Mouse (Mus musculus): Measurements from ENCODE around the gene H2-T24. TPM values are rescaled to one million over a fixed set of nuclear protein-coding genes. Genes with fewer than 3 reads are reported as not detected.
"Not testable (repeated sequence)": the region's sequence is repeated elsewhere in the genome, so short reads cannot be mapped to it uniquely, and the experiment has no call there.

H2-T24 gene
- polyA plus RNA-seq, 1 experiment from 2014 or later: 1.8 TPM

GRCm38 (mm10) chr17:36014977-36015376 lies 5.4 kb downstream of the H2-T24 start:
- H3K36me3 ChIP-seq (ENCODE audit: control insufficient read depth, insufficient read depth, low read length): no peaks in the 10 kb centered on the region; the same call in 1 of the 2 replicates
- WGBS: 89% methylated on average over 5 of the region's 5 CpGs
- no peak for ATAC-seq

DNA sequence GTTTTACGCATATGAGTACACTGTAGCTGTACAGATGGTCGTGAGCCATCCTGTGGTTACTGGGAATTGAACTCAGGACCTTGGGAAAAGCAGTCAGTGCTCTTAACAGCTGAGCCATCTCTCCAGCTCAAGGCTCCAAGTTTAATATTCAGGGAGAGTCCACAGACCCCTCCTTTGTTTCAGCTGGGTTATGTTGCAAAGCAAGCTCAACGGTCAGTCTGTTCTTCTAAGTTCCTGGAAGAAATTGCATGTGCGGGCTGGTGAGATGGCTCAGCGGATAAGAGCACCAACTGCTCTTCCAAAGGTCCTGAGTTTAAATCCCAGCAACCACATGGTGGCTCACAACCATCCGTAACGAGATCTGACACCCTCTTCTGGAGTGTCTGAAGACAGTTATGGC lies 16.0 kb downstream of the H2-T24 start:
- H3K36me3 ChIP-seq (ENCODE audit: control insufficient read depth, insufficient read depth, low read length); H3K27me3 ChIP-seq (replicated peaks; ENCODE audit: control insufficient read depth, insufficient read depth, low read length); H3K9me3 ChIP-seq (ENCODE audit: control insufficient read depth, low read length); H3K27ac ChIP-seq (ENCODE audit: low read length); H3K9ac ChIP-seq (ENCODE audit: low read depth, low read length); H3K4me2 ChIP-seq (ENCODE audit: low read depth, low read length); ATAC-seq; H3K4me1 ChIP-seq (ENCODE audit: control insufficient read depth, insufficient read depth, low read length); H3K4me3 ChIP-seq (ENCODE audit: low read length): not testable (repeated sequence)
- WGBS: 91% methylated on average over 7 of the region's 7 CpGs

More at GRCm38 (mm10) chr17:36014977-36015376, 5.4 kb downstream of the H2-T24 start:
- H3K9ac ChIP-seq (ENCODE audit: low read depth, low read length): no peak overlapping the region
- H3K27me3 ChIP-seq (replicated peaks; ENCODE audit: control insufficient read depth, insufficient read depth, low read length): no peaks in the 10 kb centered on the region
- H3K4me1 ChIP-seq (ENCODE audit: control insufficient read depth, insufficient read depth, low read length): no peaks in the 10 kb centered on the region; the same call in 1 of the 2 replicates
- no peak overlapping the region for H3K4me3 ChIP-seq (ENCODE audit: low read length)
- H3K9me3 ChIP-seq (ENCODE audit: control insufficient read depth, low read length): no peaks in the 10 kb centered on the region
- no peak overlapping the region for H3K4me2 ChIP-seq (ENCODE audit: low read depth, low read length)
- H3K27ac ChIP-seq (ENCODE audit: low read length): no peak overlapping the region

GRCm38 (mm10) chr17:36003331-36003730 lies 17.0 kb downstream of the H2-T24 start:
- H3K27me3 ChIP-seq (replicated peaks; ENCODE audit: control insufficient read depth, insufficient read depth, low read length): no peaks in the 10 kb centered on the region
- no peak for ATAC-seq
- H3K9me3 ChIP-seq (ENCODE audit: control insufficient read depth, low read length): peaks cover 5% of the 10 kb centered on the region; the same call in 1 of the 2 replicates
- H3K4me2 ChIP-seq (ENCODE audit: low read depth, low read length): no peak overlapping the region
- no peak overlapping the region for H3K9ac ChIP-seq (ENCODE audit: low read depth, low read length)
- WGBS: 91% methylated on average over 7 of the region's 7 CpGs
- no peak overlapping the region for H3K27ac ChIP-seq (ENCODE audit: low read length)
- peaks cover 5% of the 10 kb centered on the region; the same call in 1 of the 2 replicates for H3K36me3 ChIP-seq (ENCODE audit: control insufficient read depth, insufficient read depth, low read length)
- 0 out of 2 replicates have a peak, but pooled peaks cover 6% of the 10 kb centered on the region for H3K4me1 ChIP-seq (ENCODE audit: control insufficient read depth, insufficient read depth, low read length)
- no peak overlapping the region for H3K4me3 ChIP-seq (ENCODE audit: low read length)

- Histone ChIP-seq H3K9me3 (ENCODE audit: control insufficient read depth, low read length) (peaks cover 5% of the 10 kb centered on the region; the same call in 1 of the 2 replicates), H3K9ac (ENCODE audit: low read depth, low read length) (no peak overlapping the region), H3K4me3 (ENCODE audit: low read length) (no peak overlapping the region), H3K27ac (ENCODE audit: low read length) (no peak overlapping the region), H3K36me3 (ENCODE audit: control insufficient read depth, insufficient read depth, low read length) (peaks cover 5% of the 10 kb centered on the region; the same call in 1 of the 2 replicates), H3K4me2 (ENCODE audit: low read depth, low read length) (no peak overlapping the region), H3K27me3 (replicated peaks; ENCODE audit: control insufficient read depth, insufficient read depth, low read length) (no peaks in the 10 kb centered on the region), H3K4me1 (ENCODE audit: control insufficient read depth, insufficient read depth, low read length) (0 out of 2 replicates have a peak, but pooled peaks cover 6% of the 10 kb centered on the region)
- peak; percentile 26 for ATAC-seq
- 96% methylated on average over 6 of the region's 6 CpGs for WGBS
Observed at GRCm38 (mm10) chr17:36001966-36002365, 18.4 kb downstream of the H2-T24 start.

GRCm38 (mm10) chr17:36001121-36001897 lies 19.1 kb downstream of the H2-T24 start:
- H3K27ac ChIP-seq (ENCODE audit: low read length): no peak overlapping the region
- no peaks in the 10 kb centered on the region; the same call in 1 of the 2 replicates for H3K9me3 ChIP-seq (ENCODE audit: control insufficient read depth, low read length)
- H3K4me2 ChIP-seq (ENCODE audit: low read depth, low read length): no peak overlapping the region
- H3K9ac ChIP-seq (ENCODE audit: low read depth, low read length): no peak overlapping the region
- H3K27me3 ChIP-seq (replicated peaks; ENCODE audit: control insufficient read depth, insufficient read depth, low read length): no peaks in the 10 kb centered on the region
- H3K36me3 ChIP-seq (ENCODE audit: control insufficient read depth, insufficient read depth, low read length): no peaks in the 10 kb centered on the region; the same call in 1 of the 2 replicates
- no peak for ATAC-seq
- 89% methylated on average over 12 of the region's 12 CpGs for WGBS
- H3K4me3 ChIP-seq (ENCODE audit: low read length): no peak overlapping the region
- 0 out of 2 replicates have a peak, but pooled peaks cover 6% of the 10 kb centered on the region for H3K4me1 ChIP-seq (ENCODE audit: control insufficient read depth, insufficient read depth, low read length)

DNA sequence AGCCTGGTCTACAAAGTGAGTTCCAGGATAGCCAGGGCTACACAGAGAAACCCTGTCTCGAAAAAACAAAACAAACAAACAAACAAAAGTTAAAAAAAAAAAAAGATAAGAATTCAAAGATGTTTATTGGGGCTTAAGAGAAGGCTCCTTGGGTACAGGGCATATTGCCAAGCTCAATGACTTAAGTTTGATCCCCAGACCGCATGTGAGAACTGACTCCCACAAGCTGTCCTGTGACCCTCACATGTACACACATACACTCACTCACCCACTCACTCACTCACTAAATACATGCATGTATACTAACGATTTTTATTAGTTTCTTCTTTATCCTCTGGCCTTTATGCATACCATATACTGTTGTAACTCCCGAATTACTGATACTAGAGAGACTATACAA lies 20.0 kb downstream of the H2-T24 start:
- no peak overlapping the region for H3K9ac ChIP-seq (ENCODE audit: low read depth, low read length)
- no peak for ATAC-seq
- no peaks in the 10 kb centered on the region for H3K27me3 ChIP-seq (replicated peaks; ENCODE audit: control insufficient read depth, insufficient read depth, low read length)
- H3K9me3 ChIP-seq (ENCODE audit: control insufficient read depth, low read length): no peaks in the 10 kb centered on the region; the same call in 1 of the 2 replicates
- peaks cover 9% of the 10 kb centered on the region; the same call in 1 of the 2 replicates for H3K4me1 ChIP-seq (ENCODE audit: control insufficient read depth, insufficient read depth, low read length)
- H3K27ac ChIP-seq (ENCODE audit: low read length): no peak overlapping the region
- WGBS: 65% methylated on average over 4 of the region's 4 CpGs
- H3K4me2 ChIP-seq (ENCODE audit: low read depth, low read length): no peak overlapping the region
- no peak overlapping the region for H3K4me3 ChIP-seq (ENCODE audit: low read length)
- no peaks in the 10 kb centered on the region for H3K36me3 ChIP-seq (ENCODE audit: control insufficient read depth, insufficient read depth, low read length)

DNA sequence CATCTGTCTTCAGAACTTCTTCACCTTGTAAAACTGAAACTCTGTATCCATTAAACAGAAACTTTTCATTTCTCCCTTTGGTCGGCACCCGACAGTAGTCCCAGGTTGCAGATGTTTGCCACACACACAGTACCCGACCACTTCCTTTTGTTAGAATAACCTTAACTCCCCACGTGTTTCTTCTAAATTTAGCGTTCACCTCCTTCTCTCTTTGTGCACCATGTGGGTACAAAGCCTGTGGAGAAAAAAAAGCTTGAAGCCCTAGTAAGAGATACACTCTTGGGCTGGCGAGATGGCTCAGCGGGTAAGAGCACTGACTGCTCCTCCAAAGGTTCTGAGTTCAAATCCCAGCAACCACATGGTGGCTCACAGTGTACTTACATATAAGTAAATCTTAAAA lies 21.0 kb downstream of the H2-T24 start:
- H3K27ac ChIP-seq (ENCODE audit: low read length): no peak overlapping the region
- H3K9ac ChIP-seq (ENCODE audit: low read depth, low read length): no peak overlapping the region
- H3K4me2 ChIP-seq (ENCODE audit: low read depth, low read length): no peak overlapping the region
- peaks cover 11% of the 10 kb centered on the region; the same call in 1 of the 2 replicates for H3K4me1 ChIP-seq (ENCODE audit: control insufficient read depth, insufficient read depth, low read length)
- no peaks in the 10 kb centered on the region for H3K36me3 ChIP-seq (ENCODE audit: control insufficient read depth, insufficient read depth, low read length)
- H3K9me3 ChIP-seq (ENCODE audit: control insufficient read depth, low read length): no peaks in the 10 kb centered on the region; the same call in 1 of the 2 replicates
- no peak for ATAC-seq
- no peak overlapping the region for H3K4me3 ChIP-seq (ENCODE audit: low read length)
- WGBS: 82% methylated on average over 7 of the region's 7 CpGs
- H3K27me3 ChIP-seq (replicated peaks; ENCODE audit: control insufficient read depth, insufficient read depth, low read length): no peaks in the 10 kb centered on the region

DNA sequence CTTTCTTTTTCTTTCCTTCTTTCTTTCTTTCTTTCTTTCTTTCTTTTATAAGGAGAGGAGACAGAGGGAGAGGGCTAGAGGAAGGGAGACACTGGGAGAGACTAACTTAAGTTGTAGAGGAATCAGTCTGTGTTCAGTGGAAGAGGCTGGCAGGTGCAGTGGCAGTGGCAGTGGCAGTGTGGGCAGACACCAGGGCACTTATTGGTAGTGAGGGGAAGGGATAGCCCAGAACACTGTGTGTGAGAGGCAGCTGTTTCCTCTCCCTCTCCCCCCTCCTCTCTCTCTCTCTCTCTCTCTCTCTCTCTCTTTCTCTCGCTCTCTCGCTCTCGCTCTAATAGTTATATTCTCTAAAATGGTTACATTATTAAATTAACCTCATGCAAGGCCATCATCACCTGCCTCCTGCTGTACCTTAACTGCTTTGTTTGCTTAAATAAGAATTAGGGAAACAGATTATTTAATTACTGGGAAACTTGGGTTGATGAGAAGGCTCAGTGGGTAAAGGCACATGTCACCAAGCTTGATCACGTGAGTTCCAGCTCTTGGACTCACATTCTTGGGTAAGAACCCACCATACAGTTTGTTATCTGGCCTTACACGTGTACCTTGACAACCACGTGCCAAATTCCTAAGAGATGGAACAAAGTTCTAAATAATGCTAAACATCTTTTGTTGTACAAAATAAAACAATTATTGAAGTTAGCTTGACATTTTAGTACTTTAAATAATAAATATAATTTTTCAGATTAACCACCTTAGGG lies 21.6 kb downstream of the H2-T24 start:
- WGBS: 86% methylated on average over 6 of the region's 6 CpGs
- Histone ChIP-seq H3K9me3 (ENCODE audit: control insufficient read depth, low read length) (no peaks in the 10 kb centered on the region; the same call in 1 of the 2 replicates), H3K36me3 (ENCODE audit: control insufficient read depth, insufficient read depth, low read length) (no peaks in the 10 kb centered on the region), H3K4me2 (ENCODE audit: low read depth, low read length) (no peak overlapping the region), H3K4me1 (ENCODE audit: control insufficient read depth, insufficient read depth, low read length) (peaks cover 11% of the 10 kb centered on the region; the same call in 1 of the 2 replicates), H3K27ac (ENCODE audit: low read length) (no peak overlapping the region), H3K4me3 (ENCODE audit: low read length) (no peak overlapping the region), H3K27me3 (replicated peaks; ENCODE audit: control insufficient read depth, insufficient read depth, low read length) (no peaks in the 10 kb centered on the region), H3K9ac (ENCODE audit: low read depth, low read length) (no peak overlapping the region)
- ATAC-seq: no peak

Measured in intestine, embryonic 16.5 days (tissue).